Mouse (Mus musculus) bone marrow, adult 2 months (tissue): ENCODE measurements at regions not wholly inside any gene's neighbourhood (a gene's known extent, or its start where the extent isn't known, plus 50 kb on each side); places are given as distances from the start of the nearest gene placed in this dataset.

ENCODE experiments used
- CTCF ChIP-seq: fragments of 200-500 bp; IDR thresholded peaks from 2 replicates; pipeline ENCODE4 v1.5.1; 2011; ENCODE audit warnings: low read length, control low read depth; ENCODE audit not compliant: control insufficient read depth, insufficient read depth
- POLR2A ChIP-seq: fragments of 200-500 bp; IDR thresholded peaks from 2 replicates; pipeline ENCODE4 v1.6.1; 2011; ENCODE audit warnings: low read depth, mild to moderate bottlenecking, control low read depth, low read length, borderline replicate concordance; ENCODE audit not compliant: control insufficient read depth

DNA sequence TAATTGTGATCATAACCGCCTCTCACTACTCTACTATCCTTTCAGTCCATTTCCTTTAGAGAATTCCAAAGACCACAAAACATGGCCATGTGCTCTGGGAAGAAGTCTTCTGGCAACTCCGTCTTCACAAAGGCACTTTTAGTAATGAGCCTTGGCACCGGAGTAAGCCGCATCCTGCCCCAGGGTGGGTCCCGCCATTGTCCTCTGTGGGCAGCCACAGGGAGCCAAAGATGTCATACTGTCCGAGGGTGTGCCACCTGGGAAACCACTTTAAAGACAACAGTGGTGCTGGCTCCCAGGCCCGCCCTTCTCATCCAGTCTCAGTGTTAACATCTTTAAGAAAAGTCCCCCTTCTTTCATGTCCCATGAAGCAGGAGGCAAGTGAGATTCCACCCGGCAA is 164.6 kb downstream of the Kit start:
- no peak for TF ChIP-seq CTCF
- TF ChIP-seq POLR2A = no peak
